Mouse (Mus musculus) heart, embryonic 11.5 days (tissue): Measurements from ENCODE around the gene Emilin2. TPM values are rescaled to one million over a fixed set of nuclear protein-coding genes. Genes with fewer than 3 reads are reported as not detected.
A peak's percentile ranks its signal among the peaks of the same experiment; 100 is the strongest.

Experiments used
- ATAC-seq: fragments of 200-750 bp; cut with Nextera tagmentation; replicated peaks from 2 replicates; pipeline ENCODE4 v1.8.0; 2017; ENCODE audit warnings: moderate library complexity; ENCODE audit not compliant: insufficient number of reproducible peaks, low FRiP score, low TSS enrichment
- H3K27ac ChIP-seq: fragments of 300-500 bp; sonication (generic); 2 replicates; pipeline ENCODE4 v1.5.1; 2014; ENCODE audit warnings: mild to moderate bottlenecking, low read depth, low read length
- H3K27me3 ChIP-seq: fragments of 300-500 bp; sonication (generic); 2 replicates; pipeline ENCODE4 v1.6.1; 2014; ENCODE audit warnings: mild to moderate bottlenecking, low read length, mixed read lengths; ENCODE audit not compliant: control insufficient read depth, insufficient read depth
- H3K36me3 ChIP-seq: fragments of 300-500 bp; sonication (generic); 2 replicates; pipeline ENCODE4 v1.6.1; 2014; ENCODE audit warnings: mild to moderate bottlenecking, low read length, moderate library complexity, mixed read lengths; ENCODE audit not compliant: control insufficient read depth, insufficient read depth
- H3K4me1 ChIP-seq: fragments of 300-500 bp; sonication (generic); 2 replicates; pipeline ENCODE4 v1.6.1; 2014; ENCODE audit warnings: low read length; ENCODE audit not compliant: control insufficient read depth, insufficient read depth
- H3K4me2 ChIP-seq: fragments of 300-500 bp; sonication (generic); 2 replicates; pipeline ENCODE4 v1.6.1; 2014; ENCODE audit warnings: mild to moderate bottlenecking, moderate library complexity
- H3K4me3 ChIP-seq: fragments of 300-500 bp; sonication (generic); 2 replicates; pipeline ENCODE4 v1.5.1; 2014; ENCODE audit warnings: low read depth, low read length
- H3K9ac ChIP-seq: fragments of 300-500 bp; sonication (generic); 2 replicates; pipeline ENCODE4 v1.6.1; 2014; ENCODE audit warnings: mild to moderate bottlenecking, low read depth, low read length, moderate library complexity
- H3K9me3 ChIP-seq: fragments of 300-500 bp; sonication (generic); replicated peaks from 2 replicates; pipeline ENCODE4 v1.6.1; 2016; ENCODE audit warnings: low read length; ENCODE audit not compliant: control insufficient read depth
- WGBS: fragments of 180-500 bp; shearing (Covaris S2); extraction: QIAGEN DNeasy Blood & Tissue Kit; methylation state at CpG from one replicate; pipeline ENCODE4 v1.1.7; 2014; ENCODE audit not compliant: insufficient replicate concordance; 5-methylcytosine and 5-hydroxymethylcytosine counted together
- polyA plus RNA-seq: library from polyadenylated mRNA; unstranded; fragments of >200 nt; fragmentation: Nextera tagmentation; extraction: Ambion mirVana; gene quantifications from 2 replicates; pipeline ENCODE4 v1.2.1, GENCODE M21; 2014

Gene Emilin2
- polyA plus RNA-seq, 1 experiment from 2014 or later = 59.1 TPM

GRCm38 (mm10) chr17:71284890-71285289 lies 26.9 kb downstream of the Emilin2 start:
- Histone ChIP-seq H3K4me3 (no peak overlapping the region), H3K9me3 (no peaks in the 10 kb centered on the region), H3K4me1 (peaks cover 59% of the 10 kb centered on the region), H3K27ac (peak overlapping the region; percentile 86), H3K4me2 (peak overlapping the region; percentile 53), H3K36me3 (no peaks in the 10 kb centered on the region), H3K9ac (peak overlapping the region; percentile 58; the same call in 1 of the 2 replicates), H3K27me3 (no peaks in the 10 kb centered on the region)
- peak; percentile 29; the same call in 1 of the 2 replicates for ATAC-seq
- WGBS = 2% methylated on average over 6 of the region's 6 CpGs

- 63% methylated on average over 4 of the region's 4 CpGs for WGBS
- 0 out of 2 replicates have a peak, but pooled peaks have one; percentile 69 for ATAC-seq
- Histone ChIP-seq H3K27me3 (no peaks in the 10 kb centered on the region), H3K9ac (no peak overlapping the region), H3K4me1 (peaks cover 48% of the 10 kb centered on the region), H3K9me3 (no peaks in the 10 kb centered on the region), H3K4me3 (no peak overlapping the region), H3K36me3 (no peaks in the 10 kb centered on the region), H3K27ac (peak overlapping the region; percentile 86), H3K4me2 (no peak overlapping the region)
Observed at GRCm38 (mm10) chr17:71283237-71283636, 28.5 kb downstream of the Emilin2 start.

GRCm38 (mm10) chr17:71282716-71283115 lies 29.1 kb downstream of the Emilin2 start:
- Histone ChIP-seq H3K4me2 (no peak overlapping the region), H3K4me1 (peaks cover 48% of the 10 kb centered on the region), H3K27me3 (no peaks in the 10 kb centered on the region), H3K9ac (no peak overlapping the region), H3K27ac (peak overlapping the region; percentile 86), H3K4me3 (no peak overlapping the region), H3K36me3 (no peaks in the 10 kb centered on the region), H3K9me3 (no peaks in the 10 kb centered on the region)
- ATAC-seq = no peak
- WGBS = 89% methylated on average over 9 of the region's 9 CpGs

- Histone ChIP-seq H3K27me3 (no peaks in the 10 kb centered on the region), H3K9me3 (no peaks in the 10 kb centered on the region), H3K36me3 (peaks cover 13% of the 10 kb centered on the region), H3K4me3 (no peak overlapping the region), H3K4me2 (no peak overlapping the region), H3K27ac (no peak overlapping the region), H3K9ac (no peak overlapping the region), H3K4me1 (peaks cover 8% of the 10 kb centered on the region)
- 85% methylated on average over 6 of the region's 6 CpGs for WGBS
- no peak for ATAC-seq
Observed at GRCm38 (mm10) chr17:71277701-71278491, 33.9 kb downstream of the Emilin2 start.

- Histone ChIP-seq H3K4me2 (no peak overlapping the region), H3K27ac (no peak overlapping the region), H3K4me3 (no peak overlapping the region), H3K9ac (no peak overlapping the region), H3K9me3 (no peaks in the 10 kb centered on the region), H3K4me1 (peaks cover 4% of the 10 kb centered on the region), H3K27me3 (no peaks in the 10 kb centered on the region), H3K36me3 (peaks cover 18% of the 10 kb centered on the region)
- no peak for ATAC-seq
- 68% methylated on average over 10 of the region's 10 CpGs for WGBS
Observed at GRCm38 (mm10) chr17:71276771-71277170, 35.0 kb downstream of the Emilin2 start.

- 80% methylated on average over 12 of the region's 12 CpGs for WGBS
- H3K4me2 ChIP-seq = no peak overlapping the region
- no peaks in the 10 kb centered on the region for H3K9me3 ChIP-seq
- no peak overlapping the region for H3K4me3 ChIP-seq
- peaks cover 18% of the 10 kb centered on the region for H3K36me3 ChIP-seq
- no peak overlapping the region for H3K9ac ChIP-seq
- peaks cover 8% of the 10 kb centered on the region for H3K4me1 ChIP-seq
- H3K27me3 ChIP-seq = no peaks in the 10 kb centered on the region
- no peak overlapping the region for H3K27ac ChIP-seq
- no peak for ATAC-seq
Observed at GRCm38 (mm10) chr17:71273901-71274300, 37.9 kb downstream of the Emilin2 start.

- peaks cover 41% of the 10 kb centered on the region for H3K4me1 ChIP-seq
- peak; percentile 79 for ATAC-seq
- no peaks in the 10 kb centered on the region for H3K9me3 ChIP-seq
- no peak overlapping the region for H3K9ac ChIP-seq
- H3K27ac ChIP-seq = peak overlapping the region; percentile 88
- 29% methylated on average over 3 of the region's 3 CpGs for WGBS
- H3K4me2 ChIP-seq = peak overlapping the region; percentile 20; the same call in 1 of the 2 replicates
- H3K4me3 ChIP-seq = no peak overlapping the region
- peaks cover 7% of the 10 kb centered on the region for H3K36me3 ChIP-seq
- no peaks in the 10 kb centered on the region for H3K27me3 ChIP-seq
Observed at GRCm38 (mm10) chr17:71268599-71268998, 43.2 kb downstream of the Emilin2 start.

GRCm38 (mm10) chr17:71268152-71268551 lies 43.6 kb downstream of the Emilin2 start:
- Histone ChIP-seq H3K27ac (peak overlapping the region; percentile 88), H3K4me3 (no peak overlapping the region), H3K4me2 (peak overlapping the region; percentile 20; the same call in 1 of the 2 replicates), H3K9ac (no peak overlapping the region), H3K9me3 (no peaks in the 10 kb centered on the region), H3K27me3 (no peaks in the 10 kb centered on the region), H3K4me1 (peaks cover 41% of the 10 kb centered on the region), H3K36me3 (peaks cover 7% of the 10 kb centered on the region; the same call in 1 of the 2 replicates)
- ATAC-seq = no peak; the same call in 1 of the 2 replicates
- 63% methylated on average over 10 of the region's 10 CpGs for WGBS
